Mouse (Mus musculus) liver, adult 2 months (tissue): ENCODE data around the gene Atf4. TPM values are rescaled to one million over a fixed set of nuclear protein-coding genes. Genes with fewer than 3 reads are reported as not detected.

Experiments used
- DNase-seq: peaks from one replicate; pipeline ENCODE4 v3.0.0-alpha.2; 2011; ENCODE audit warnings: low read depth, low spot score; ENCODE audit errors: extremely low read depth
- H3K27ac ChIP-seq: fragments of 200-500 bp; replicated peaks from 2 replicates; pipeline ENCODE4 v1.5.1; 2012; ENCODE audit warnings: low read depth, mild to moderate bottlenecking, control low read depth, inconsistent platforms, low read length; ENCODE audit not compliant: insufficient read depth
- H3K27me3 ChIP-seq: fragments of 200-500 bp; 2 replicates; pipeline ENCODE4 v1.6.1; 2012; ENCODE audit warnings: mild to moderate bottlenecking, moderate library complexity, low read length, inconsistent platforms; ENCODE audit not compliant: control insufficient read depth, insufficient read depth
- H3K36me3 ChIP-seq: fragments of 200-500 bp; 2 replicates; pipeline ENCODE4 v1.6.1; 2012; ENCODE audit warnings: low read length, inconsistent platforms; ENCODE audit not compliant: control insufficient read depth, insufficient read depth
- H3K4me1 ChIP-seq: fragments of 200-500 bp; 2 replicates; pipeline ENCODE4 v1.6.1; 2011; ENCODE audit warnings: low read length; ENCODE audit not compliant: control insufficient read depth, insufficient read depth
- H3K4me3 ChIP-seq: fragments of 200-500 bp; 2 replicates; pipeline ENCODE4 v1.5.1; 2011; ENCODE audit warnings: low read depth, mild to moderate bottlenecking, control low read depth, low read length, moderate library complexity; ENCODE audit not compliant: insufficient read depth
- H3K79me2 ChIP-seq: fragments of 200-500 bp; 2 replicates; pipeline ENCODE4 v1.6.1; 2012; ENCODE audit warnings: inconsistent platforms, mild to moderate bottlenecking, low read length, moderate library complexity; ENCODE audit not compliant: control insufficient read depth, insufficient read depth
- H3K9ac ChIP-seq: fragments of 200-500 bp; 2 replicates; pipeline ENCODE4 v1.6.1; 2012; ENCODE audit warnings: low read depth, mild to moderate bottlenecking, control low read depth, inconsistent platforms, low read length
- CTCF ChIP-seq: fragments of 200-500 bp; IDR thresholded peaks from 2 replicates; pipeline ENCODE4 v1.5.1; 2011; ENCODE audit warnings: low read depth, low read length, control low read depth
- POLR2A ChIP-seq: fragments of 200-500 bp; IDR thresholded peaks from 2 replicates; pipeline ENCODE4 v1.6.1; 2011; ENCODE audit warnings: low read length, control low read depth; ENCODE audit not compliant: insufficient read depth; ENCODE audit errors: extremely low read depth
- WGBS: fragments of 180-500 bp; shearing (Covaris S2); methylation state at CpG from one replicate; pipeline ENCODE4 v1.1.7; 2018; 5-methylcytosine and 5-hydroxymethylcytosine counted together
- polyA plus RNA-seq: library from polyadenylated mRNA; depleted of rRNA; stranded (reverse); fragments of >200 nt; gene quantifications from 2 replicates; pipeline ENCODE4 v1.2.3, GENCODE M21; 2012; rRNA removed
- total RNA-seq: library from RNA; depleted of rRNA; stranded (reverse); fragments of >200 nt; gene quantifications from 2 replicates; pipeline ENCODE4 v1.2.3, GENCODE M21; 2014; rRNA removed

Atf4 gene
- total RNA-seq (50.0 and 55.1 TPM in 2 replicates), polyA plus RNA-seq (88.8 and 130 TPM in 2 replicates)

DNA sequence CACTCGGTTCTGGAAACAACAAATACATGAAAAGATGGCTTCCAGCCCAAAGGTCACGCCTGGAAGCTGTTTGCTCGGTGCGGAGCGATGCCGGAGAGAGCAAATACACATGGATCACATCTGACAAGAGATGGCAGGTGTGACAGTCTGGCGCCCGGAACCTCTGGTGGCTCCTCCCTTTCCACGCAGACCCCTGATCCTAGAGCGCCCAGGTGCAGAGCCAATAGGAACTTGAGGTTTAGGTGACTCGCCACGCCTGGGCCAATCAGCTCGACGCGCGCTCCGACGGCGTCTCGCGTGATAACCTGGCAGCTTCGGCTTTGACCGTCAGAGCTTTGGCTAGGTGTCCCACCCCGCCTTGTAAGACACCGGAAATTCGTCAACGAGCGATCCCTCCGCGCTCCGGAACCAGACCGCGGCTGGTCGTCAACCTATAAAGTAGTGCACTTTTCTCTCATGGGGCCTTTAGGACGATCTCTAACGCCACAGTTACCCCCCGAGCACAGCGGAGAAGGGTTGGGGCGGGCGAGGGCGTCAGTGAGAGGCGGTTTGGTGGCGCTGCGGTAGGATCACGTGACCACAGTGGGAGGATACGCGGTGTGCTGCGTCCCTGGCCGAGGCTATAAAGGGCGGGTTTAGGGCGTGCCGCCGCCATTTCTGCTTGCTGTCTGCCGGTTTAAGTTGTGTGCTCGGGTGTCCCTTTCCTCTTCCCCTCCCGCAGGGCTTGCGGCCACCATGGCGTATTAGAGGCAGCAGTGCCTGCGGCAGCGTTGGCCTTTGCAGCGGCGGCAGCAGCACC is at the start of gene Atf4:
Gene Atf4, plus strand, starts transcription at position 338 of the 799 bp plus-strand sequence.
- peak within 1 kb of the TSS; percentile 98 for H3K9ac ChIP-seq
- H3K27me3 ChIP-seq = no peaks in the 10 kb centered on the region
- WGBS = under 1% methylated on average over 62 of the region's 62 CpGs
- DNase-seq = peak; percentile 98
- H3K36me3 ChIP-seq = peaks cover 21% of the 10 kb centered on the region
- H3K4me3 ChIP-seq = peak within 1 kb of the TSS; percentile 85
- H3K79me2 ChIP-seq = peaks cover 12% of the 10 kb centered on the region; the same call in 1 of the 2 replicates
- peak within 1 kb of the TSS; percentile 98 for H3K27ac ChIP-seq
- TF ChIP-seq CTCF (0 out of 2 replicates have a peak, but pooled peaks have one; percentile 4), POLR2A (peak; percentile 99)
- peaks cover 25% of the 10 kb centered on the region for H3K4me1 ChIP-seq

GRCm38 (mm10) chr15:80206057-80206565 is 48.9 kb upstream of the Atf4 start:
- WGBS = 78% methylated on average over 3 of the region's 3 CpGs
- DNase-seq = no peak
- no peak overlapping the region for H3K27ac ChIP-seq
- no peaks in the 10 kb centered on the region for H3K36me3 ChIP-seq
- H3K79me2 ChIP-seq = no peaks in the 10 kb centered on the region
- H3K4me3 ChIP-seq = no peak overlapping the region
- H3K4me1 ChIP-seq = no peaks in the 10 kb centered on the region
- TF ChIP-seq CTCF (no peak), POLR2A (no peak)
- no peaks in the 10 kb centered on the region for H3K27me3 ChIP-seq
- H3K9ac ChIP-seq = no peak overlapping the region

DNA sequence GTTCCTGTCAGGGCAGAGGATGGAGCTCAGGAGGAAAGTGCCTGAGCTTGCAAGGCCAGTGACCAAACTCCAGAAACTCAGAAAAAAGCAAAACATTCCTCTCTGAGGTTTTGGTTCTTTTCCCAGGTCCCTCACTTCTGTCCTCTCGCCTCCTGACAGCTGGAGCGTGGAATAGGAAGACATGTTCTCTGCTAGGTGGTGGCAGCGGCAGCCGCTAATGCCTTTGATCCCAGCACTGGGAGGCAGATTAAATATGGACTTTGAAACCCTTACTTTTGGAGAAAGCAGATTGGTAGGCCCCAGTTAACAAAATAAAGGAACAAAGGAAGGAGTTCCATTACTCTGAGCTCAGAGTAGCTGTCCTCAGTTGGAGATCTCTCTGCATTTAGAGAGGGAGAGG is 46.5 kb upstream of the Atf4 start:
- no peak overlapping the region for H3K9ac ChIP-seq
- H3K4me3 ChIP-seq = no peak overlapping the region
- H3K27me3 ChIP-seq = no peaks in the 10 kb centered on the region
- WGBS = 23% methylated on average over 4 of the region's 4 CpGs
- H3K79me2 ChIP-seq = no peaks in the 10 kb centered on the region
- H3K4me1 ChIP-seq = no peaks in the 10 kb centered on the region
- no peaks in the 10 kb centered on the region for H3K36me3 ChIP-seq
- TF ChIP-seq CTCF = no peak
- TF ChIP-seq POLR2A = no peak
- H3K27ac ChIP-seq = no peak overlapping the region
- no peak for DNase-seq

GRCm38 (mm10) chr15:80213688-80214087 is 41.3 kb upstream of the Atf4 start:
- H3K4me3 ChIP-seq = no peak overlapping the region
- no peak for DNase-seq
- no peak overlapping the region for H3K27ac ChIP-seq
- H3K79me2 ChIP-seq = no peaks in the 10 kb centered on the region
- H3K9ac ChIP-seq = no peak overlapping the region
- TF ChIP-seq POLR2A (no peak), CTCF (no peak)
- H3K36me3 ChIP-seq = no peaks in the 10 kb centered on the region
- H3K4me1 ChIP-seq = no peaks in the 10 kb centered on the region
- H3K27me3 ChIP-seq = no peaks in the 10 kb centered on the region

DNA sequence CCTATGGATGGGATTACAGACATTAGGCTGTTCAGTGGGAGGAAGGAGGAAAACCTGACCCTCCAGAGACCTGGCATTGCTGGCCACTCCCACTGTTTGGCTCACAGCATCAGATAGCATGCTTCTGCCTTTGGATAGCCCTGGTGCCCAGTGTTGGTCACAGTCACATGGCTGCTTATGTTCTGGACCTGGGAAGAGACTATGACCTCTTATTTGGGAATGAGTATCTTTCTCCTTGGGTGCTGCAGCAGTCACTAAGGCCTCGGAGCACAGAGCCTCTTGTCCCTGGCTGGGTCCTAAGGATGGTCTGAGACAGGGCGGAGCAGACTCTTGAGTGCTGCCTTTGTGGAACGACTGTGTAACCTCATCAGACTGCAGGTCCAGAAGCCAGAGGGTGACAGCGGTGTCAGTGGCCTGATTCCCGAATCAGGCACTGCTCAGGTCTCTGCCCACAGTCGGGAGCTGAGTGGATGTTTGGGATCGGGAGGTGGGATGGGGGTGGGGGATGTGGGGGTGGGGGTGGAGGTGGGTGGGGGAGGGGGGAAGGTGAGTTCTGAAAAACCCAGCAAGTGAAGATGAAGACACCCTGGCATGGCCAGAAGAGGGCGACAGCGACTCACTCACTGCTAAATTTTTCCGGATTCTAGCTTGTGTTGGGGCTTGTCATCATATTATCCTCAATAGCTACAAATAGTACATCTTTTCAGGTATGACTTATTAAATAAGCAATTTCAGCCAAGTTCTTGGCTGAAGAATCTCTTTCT is 39.1 kb upstream of the Atf4 start:
- WGBS = 27% methylated on average over 10 of the region's 10 CpGs
- TF ChIP-seq CTCF (peak; percentile 62), POLR2A (no peak)
- H3K4me3 ChIP-seq = no peak overlapping the region
- no peak for DNase-seq
- no peaks in the 10 kb centered on the region for H3K27me3 ChIP-seq
- H3K79me2 ChIP-seq = no peaks in the 10 kb centered on the region
- no peaks in the 10 kb centered on the region for H3K36me3 ChIP-seq
- no peak overlapping the region for H3K9ac ChIP-seq
- H3K4me1 ChIP-seq = no peaks in the 10 kb centered on the region; the same call in 1 of the 2 replicates
- no peak overlapping the region for H3K27ac ChIP-seq

DNA sequence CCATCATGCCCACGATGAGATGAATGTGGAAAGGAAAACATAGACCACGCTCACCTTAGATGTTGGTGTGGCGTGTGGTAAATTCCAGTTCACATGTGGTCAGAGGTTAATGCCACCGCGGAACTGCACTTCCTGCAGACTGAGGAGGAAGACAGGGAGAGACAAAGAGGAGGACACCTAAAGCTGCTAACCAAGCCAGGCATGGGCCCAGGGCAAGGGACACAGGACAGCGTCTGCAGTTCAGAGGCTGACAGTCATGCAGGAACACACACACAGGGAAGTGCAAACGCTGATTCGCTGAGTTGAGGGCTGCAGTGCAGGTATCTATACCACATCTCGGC is 38.5 kb upstream of the Atf4 start:
- H3K27me3 ChIP-seq = no peaks in the 10 kb centered on the region
- DNase-seq = no peak
- H3K4me3 ChIP-seq = no peak overlapping the region
- H3K27ac ChIP-seq = no peak overlapping the region
- TF ChIP-seq CTCF = no peak
- no peak for TF ChIP-seq POLR2A
- H3K79me2 ChIP-seq = no peaks in the 10 kb centered on the region
- 52% methylated on average over 9 of the region's 9 CpGs for WGBS
- no peak overlapping the region for H3K9ac ChIP-seq
- no peaks in the 10 kb centered on the region; the same call in 1 of the 2 replicates for H3K4me1 ChIP-seq
- no peaks in the 10 kb centered on the region for H3K36me3 ChIP-seq
